Mouse (Mus musculus): Measurements from ENCODE around the gene Pth2r. TPM values are rescaled to one million over a fixed set of nuclear protein-coding genes. Genes with fewer than 3 reads are reported as not detected.

Pth2r gene
- total RNA-seq (2014; rRNA removed; ENCODE audit: low replicate concordance): not detected in 2 replicates
- not detected in 2 replicates for polyA plus RNA-seq (2015; fragmentation: Nextera tagmentation; extraction: Ambion mirVana)

- Histone ChIP-seq H3K9ac (replicated peaks; ENCODE audit: low read depth, low read length) (no peak within 1 kb of the TSS), H3K27ac (ENCODE audit: low read depth) (no peak within 1 kb of the TSS), H3K4me1 (ENCODE audit: control insufficient read depth, insufficient read depth) (no peaks in the 10 kb centered on the region), H3K4me2 (ENCODE audit: low read depth, low read length) (no peak within 1 kb of the TSS), H3K9me3 (replicated peaks; ENCODE audit: control insufficient read depth, low read length) (no peaks in the 10 kb centered on the region), H3K27me3 (ENCODE audit: control insufficient read depth, insufficient read depth, low read length) (no peaks in the 10 kb centered on the region), H3K36me3 (replicated peaks; ENCODE audit: control insufficient read depth, insufficient read depth, low read length) (no peaks in the 10 kb centered on the region), H3K4me3 (ENCODE audit: low read depth, low read length) (no peak within 1 kb of the TSS)
- WGBS: 78% methylated on average over 6 of the region's 6 CpGs
- no peak for TF ChIP-seq EP300 (IDR thresholded peaks at IDR 0.05; ENCODE audit: low read depth)
- TF ChIP-seq CTCF (IDR thresholded peaks at IDR 0.05; ENCODE audit: low read depth): no peak
- DNase-seq (ENCODE audit: low spot score): no peak
- no peak for ATAC-seq (ENCODE audit: insufficient read depth, low read depth)
These were observed at the start of gene Pth2r for GRCm38 (mm10) chr1:65281756-65282155. TSS of gene Pth2r (plus strand) at chr1:65282056.

GRCm38 (mm10) chr1:65237712-65238111 lies 44.1 kb upstream of the Pth2r start:
- no peaks in the 10 kb centered on the region for H3K27me3 ChIP-seq (ENCODE audit: control insufficient read depth, insufficient read depth, low read length)
- H3K9ac ChIP-seq (replicated peaks; ENCODE audit: low read depth, low read length): no peak overlapping the region
- TF ChIP-seq CTCF (IDR thresholded peaks at IDR 0.05; ENCODE audit: low read depth) (no peak), EP300 (IDR thresholded peaks at IDR 0.05; ENCODE audit: low read depth) (no peak)
- H3K4me3 ChIP-seq (ENCODE audit: low read depth, low read length): no peak overlapping the region
- no peak overlapping the region for H3K27ac ChIP-seq (ENCODE audit: low read depth)
- DNase-seq (ENCODE audit: low spot score) (no peak), ATAC-seq (ENCODE audit: insufficient read depth, low read depth) (no peak)
- no peaks in the 10 kb centered on the region for H3K4me1 ChIP-seq (ENCODE audit: control insufficient read depth, insufficient read depth)
- H3K36me3 ChIP-seq (replicated peaks; ENCODE audit: control insufficient read depth, insufficient read depth, low read length): peaks cover 22% of the 10 kb centered on the region
- no peaks in the 10 kb centered on the region for H3K9me3 ChIP-seq (replicated peaks; ENCODE audit: control insufficient read depth, low read length)
- WGBS: 74% methylated on average over 3 of the region's 3 CpGs
- H3K4me2 ChIP-seq (ENCODE audit: low read depth, low read length): no peak overlapping the region

GRCm38 (mm10) chr1:65245637-65246036 lies 36.2 kb upstream of the Pth2r start:
- H3K4me1 ChIP-seq (ENCODE audit: control insufficient read depth, insufficient read depth): no peaks in the 10 kb centered on the region
- WGBS: 89% methylated on average over 1 of the region's 1 CpGs
- H3K36me3 ChIP-seq (replicated peaks; ENCODE audit: control insufficient read depth, insufficient read depth, low read length): peaks cover 13% of the 10 kb centered on the region
- H3K4me2 ChIP-seq (ENCODE audit: low read depth, low read length): no peak overlapping the region
- TF ChIP-seq CTCF (IDR thresholded peaks at IDR 0.05; ENCODE audit: low read depth) (no peak), EP300 (IDR thresholded peaks at IDR 0.05; ENCODE audit: low read depth) (no peak)
- DNase-seq (ENCODE audit: low spot score) (no peak), ATAC-seq (ENCODE audit: insufficient read depth, low read depth) (no peak)
- no peaks in the 10 kb centered on the region for H3K9me3 ChIP-seq (replicated peaks; ENCODE audit: control insufficient read depth, low read length)
- H3K9ac ChIP-seq (replicated peaks; ENCODE audit: low read depth, low read length): no peak overlapping the region
- H3K4me3 ChIP-seq (ENCODE audit: low read depth, low read length): no peak overlapping the region
- H3K27ac ChIP-seq (ENCODE audit: low read depth): no peak overlapping the region
- no peaks in the 10 kb centered on the region for H3K27me3 ChIP-seq (ENCODE audit: control insufficient read depth, insufficient read depth, low read length)

GRCm38 (mm10) chr1:65280461-65280860 lies 1.4 kb upstream of the Pth2r start:
- ATAC-seq (ENCODE audit: insufficient read depth, low read depth) (no peak), DNase-seq (ENCODE audit: low spot score) (no peak)
- Histone ChIP-seq H3K4me1 (ENCODE audit: control insufficient read depth, insufficient read depth) (no peaks in the 10 kb centered on the region), H3K9ac (replicated peaks; ENCODE audit: low read depth, low read length) (no peak overlapping the region), H3K4me2 (ENCODE audit: low read depth, low read length) (no peak overlapping the region), H3K27ac (ENCODE audit: low read depth) (no peak overlapping the region), H3K4me3 (ENCODE audit: low read depth, low read length) (no peak overlapping the region), H3K9me3 (replicated peaks; ENCODE audit: control insufficient read depth, low read length) (no peaks in the 10 kb centered on the region), H3K27me3 (ENCODE audit: control insufficient read depth, insufficient read depth, low read length) (no peaks in the 10 kb centered on the region), H3K36me3 (replicated peaks; ENCODE audit: control insufficient read depth, insufficient read depth, low read length) (no peaks in the 10 kb centered on the region)
- TF ChIP-seq CTCF (IDR thresholded peaks at IDR 0.05; ENCODE audit: low read depth) (no peak), EP300 (IDR thresholded peaks at IDR 0.05; ENCODE audit: low read depth) (no peak)
- 76% methylated on average over 3 of the region's 3 CpGs for WGBS

- H3K4me3 ChIP-seq (ENCODE audit: low read depth, low read length): no peak overlapping the region
- no peak overlapping the region for H3K27ac ChIP-seq (ENCODE audit: low read depth)
- no peaks in the 10 kb centered on the region for H3K4me1 ChIP-seq (ENCODE audit: control insufficient read depth, insufficient read depth)
- ATAC-seq (ENCODE audit: insufficient read depth, low read depth): no peak
- H3K4me2 ChIP-seq (ENCODE audit: low read depth, low read length): no peak overlapping the region
- no peak overlapping the region for H3K9ac ChIP-seq (replicated peaks; ENCODE audit: low read depth, low read length)
- TF ChIP-seq CTCF (IDR thresholded peaks at IDR 0.05; ENCODE audit: low read depth) (peak; percentile 63), EP300 (IDR thresholded peaks at IDR 0.05; ENCODE audit: low read depth) (no peak)
- no peaks in the 10 kb centered on the region for H3K36me3 ChIP-seq (replicated peaks; ENCODE audit: control insufficient read depth, insufficient read depth, low read length)
- peak; percentile 59 for DNase-seq (ENCODE audit: low spot score)
- no peaks in the 10 kb centered on the region for H3K9me3 ChIP-seq (replicated peaks; ENCODE audit: control insufficient read depth, low read length)
- WGBS: 8% methylated on average over 6 of the region's 6 CpGs
- H3K27me3 ChIP-seq (ENCODE audit: control insufficient read depth, insufficient read depth, low read length): no peaks in the 10 kb centered on the region
These were observed 910 bp downstream of the Pth2r start for GRCm38 (mm10) chr1:65282766-65283165.

GRCm38 (mm10) chr1:65308476-65308875 lies 26.6 kb downstream of the Pth2r start:
- no peak for ATAC-seq (ENCODE audit: insufficient read depth, low read depth)
- TF ChIP-seq EP300 (IDR thresholded peaks at IDR 0.05; ENCODE audit: low read depth) (no peak), CTCF (IDR thresholded peaks at IDR 0.05; ENCODE audit: low read depth) (no peak)
- H3K4me2 ChIP-seq (ENCODE audit: low read depth, low read length): no peak overlapping the region
- H3K4me3 ChIP-seq (ENCODE audit: low read depth, low read length): no peak overlapping the region
- no peaks in the 10 kb centered on the region for H3K36me3 ChIP-seq (replicated peaks; ENCODE audit: control insufficient read depth, insufficient read depth, low read length)
- WGBS: 77% methylated on average over 3 of the region's 3 CpGs
- no peak overlapping the region for H3K9ac ChIP-seq (replicated peaks; ENCODE audit: low read depth, low read length)
- no peaks in the 10 kb centered on the region for H3K4me1 ChIP-seq (ENCODE audit: control insufficient read depth, insufficient read depth)
- peaks cover 16% of the 10 kb centered on the region for H3K27me3 ChIP-seq (ENCODE audit: control insufficient read depth, insufficient read depth, low read length)
- H3K9me3 ChIP-seq (replicated peaks; ENCODE audit: control insufficient read depth, low read length): no peaks in the 10 kb centered on the region
- no peak overlapping the region for H3K27ac ChIP-seq (ENCODE audit: low read depth)
- no peak for DNase-seq (ENCODE audit: low spot score)
